Mouse (Mus musculus) limb, embryonic 14.5 days (tissue): ENCODE results near the gene Il5. TPM values are rescaled to one million over a fixed set of nuclear protein-coding genes. Genes with fewer than 3 reads are reported as not detected.

Experiments
- ATAC-seq: fragments of 200-750 bp; cut with Nextera tagmentation; 2 replicates; pipeline ENCODE4 v1.8.0; 2017; ENCODE audit warnings: low read depth, moderate number of reproducible peaks, moderate TSS enrichment; ENCODE audit not compliant: low FRiP score
- DNase-seq: peaks from one replicate; pipeline ENCODE4 v3.0.0-alpha.2; 2015; ENCODE audit warnings: low spot score
- H3K27ac ChIP-seq: fragments of 300-500 bp; sonication (generic); replicated peaks from 2 replicates; pipeline ENCODE4 v1.5.1; 2014; ENCODE audit warnings: low read depth, mild to moderate bottlenecking, low read length, moderate library complexity, mixed read lengths
- H3K27me3 ChIP-seq: fragments of 300-500 bp; sonication (generic); 2 replicates; pipeline ENCODE4 v1.6.1; 2014; ENCODE audit warnings: low read length, mixed read lengths; ENCODE audit not compliant: control insufficient read depth, insufficient read depth
- H3K36me3 ChIP-seq: fragments of 300-500 bp; sonication (generic); 2 replicates; pipeline ENCODE4 v1.6.1; 2014; ENCODE audit warnings: mild to moderate bottlenecking, low read length, moderate library complexity, mixed read lengths; ENCODE audit not compliant: control insufficient read depth, insufficient read depth
- H3K4me1 ChIP-seq: fragments of 300-500 bp; sonication (generic); 2 replicates; pipeline ENCODE4 v1.6.1; 2014; ENCODE audit warnings: antibody characterized with exemption, low read length, mixed read lengths; ENCODE audit not compliant: control insufficient read depth, insufficient read depth
- H3K4me2 ChIP-seq: fragments of 300-500 bp; sonication (generic); replicated peaks from 2 replicates; pipeline ENCODE4 v1.6.1; 2014; ENCODE audit warnings: low read depth, mild to moderate bottlenecking, low read length, moderate library complexity; ENCODE audit not compliant: severe bottlenecking
- H3K4me3 ChIP-seq: fragments of 300-500 bp; sonication (generic); replicated peaks from 2 replicates; pipeline ENCODE4 v1.5.1; 2014; ENCODE audit warnings: low read length
- H3K9ac ChIP-seq: fragments of 300-500 bp; sonication (generic); 2 replicates; pipeline ENCODE4 v1.6.1; 2014; ENCODE audit warnings: mild to moderate bottlenecking, low read depth, low read length, moderate library complexity; ENCODE audit not compliant: severe bottlenecking
- H3K9me3 ChIP-seq: fragments of 300-500 bp; sonication (generic); 2 replicates; pipeline ENCODE4 v1.6.1; 2016; ENCODE audit warnings: low read length; ENCODE audit not compliant: control insufficient read depth
- POLR2A ChIP-seq: fragments of 200-500 bp; IDR thresholded peaks from 2 replicates; pipeline ENCODE4 v1.8.0; 2012; ENCODE audit warnings: inconsistent platforms, mild to moderate bottlenecking, moderate library complexity, borderline replicate concordance; ENCODE audit not compliant: insufficient read depth, insufficient read length; ENCODE audit errors: extremely low read depth
- WGBS: fragments of 180-500 bp; shearing (Covaris S2); extraction: QIAGEN DNeasy Blood & Tissue Kit; methylation state at CpG from one replicate; pipeline ENCODE4 v1.1.7; 2014; 5-methylcytosine and 5-hydroxymethylcytosine counted together
- polyA plus RNA-seq, 2 experiments: library from polyadenylated mRNA; depleted of rRNA in 1 of 2; stranded (reverse) in 1 of 2; unstranded in 1 of 2; fragments of >200 nt; fragmentation: Nextera tagmentation in 1 of 2; extraction: Ambion mirVana in 1 of 2; gene quantifications; 2 replicates each; pipeline versions ENCODE4 v1.2.1 to v1.2.3; 2012 to 2014

Gene Il5
- polyA plus RNA-seq, 2 experiments, result not detected

- DNase-seq (no peak), ATAC-seq (no peak)
- Histone ChIP-seq H3K4me2 (0 out of 2 replicates have a peak overlapping the region, but pooled peaks have one; percentile 74), H3K36me3 (no peaks in the 10 kb centered on the region), H3K4me1 (peaks cover 40% of the 10 kb centered on the region), H3K9ac (no peak overlapping the region), H3K27ac (peak overlapping the region; percentile 84; the same call in 1 of the 2 replicates), H3K4me3 (no peak overlapping the region), H3K9me3 (no peaks in the 10 kb centered on the region), H3K27me3 (no peaks in the 10 kb centered on the region)
- TF ChIP-seq POLR2A, result no peak
- 49% methylated on average over 5 of the region's 5 CpGs for WGBS
Measured at GRCm38 (mm10) chr11:53764581-53764980, 44.0 kb downstream of the Il5 start.

DNA sequence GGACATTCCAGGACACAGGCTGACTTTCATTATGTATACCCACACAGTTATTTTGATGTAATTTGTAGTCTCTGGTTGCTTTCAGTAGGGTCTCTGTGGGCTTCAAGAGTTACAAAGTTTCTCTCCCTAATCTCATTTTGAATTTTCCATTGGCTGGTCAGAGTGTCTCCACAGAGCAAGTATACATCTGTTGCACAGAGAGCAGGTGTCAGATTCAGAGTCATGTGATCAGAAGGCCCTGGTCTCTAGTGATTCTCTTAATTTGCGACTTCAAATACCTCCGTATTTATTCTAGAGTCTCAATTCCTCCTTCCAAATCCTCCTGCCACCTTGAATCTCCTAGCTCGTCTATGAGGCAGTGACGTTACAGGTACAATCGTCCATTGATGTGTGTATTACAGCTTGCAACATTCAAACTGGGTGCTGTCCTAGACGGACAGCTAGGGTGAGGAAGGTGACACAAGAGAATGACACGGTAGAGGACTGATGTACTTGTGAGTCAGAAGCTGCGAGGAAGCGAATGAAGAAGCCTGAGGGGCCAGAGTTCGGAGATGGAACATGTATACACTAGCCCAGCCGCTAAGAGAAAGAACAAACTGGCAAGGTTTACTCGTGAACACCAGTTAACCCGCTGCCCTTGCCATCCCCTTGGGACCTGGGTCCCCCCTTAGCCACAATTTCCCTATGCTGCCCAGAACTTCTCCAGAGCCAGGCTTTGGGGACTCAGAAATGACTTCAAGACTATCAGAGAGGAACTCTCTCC, 48.0 kb downstream of the Il5 start:
- 68% methylated on average over 13 of the region's 13 CpGs for WGBS
- DNase-seq, result no peak
- Histone ChIP-seq H3K4me3 (no peak overlapping the region), H3K9ac (no peak overlapping the region), H3K4me2 (no peak overlapping the region), H3K4me1 (peaks cover 12% of the 10 kb centered on the region), H3K27ac (no peak overlapping the region), H3K27me3 (no peaks in the 10 kb centered on the region), H3K9me3 (no peaks in the 10 kb centered on the region), H3K36me3 (0 out of 2 replicates have a peak, but pooled peaks cover 2% of the 10 kb centered on the region)
- no peak for ATAC-seq
- no peak for TF ChIP-seq POLR2A

- Histone ChIP-seq H3K4me1 (peaks cover 10% of the 10 kb centered on the region; the same call in 1 of the 2 replicates), H3K36me3 (0 out of 2 replicates have a peak, but pooled peaks cover 8% of the 10 kb centered on the region), H3K9ac (no peak overlapping the region), H3K9me3 (no peaks in the 10 kb centered on the region), H3K27me3 (no peaks in the 10 kb centered on the region), H3K4me3 (peak overlapping the region; percentile 77), H3K27ac (no peak overlapping the region), H3K4me2 (peak overlapping the region; percentile 82)
- DNase-seq (no peak), ATAC-seq (no peak)
- WGBS, result 55% methylated on average over 12 of the region's 12 CpGs
- TF ChIP-seq POLR2A, result no peak
Measured at GRCm38 (mm10) chr11:53769185-53769576, 48.6 kb downstream of the Il5 start.

- peak; percentile 89 for DNase-seq
- no peaks in the 10 kb centered on the region for H3K27me3 ChIP-seq
- H3K27ac ChIP-seq, result peak within 1 kb of the TSS; percentile 9
- peak within 1 kb of the TSS; percentile 82 for H3K4me2 ChIP-seq
- H3K9ac ChIP-seq, result peak within 1 kb of the TSS; percentile 68
- peak; percentile 93 for ATAC-seq
- peaks cover 13% of the 10 kb centered on the region; the same call in 1 of the 2 replicates for H3K36me3 ChIP-seq
- TF ChIP-seq POLR2A, result peak; percentile 64; the same call in 1 of the 2 replicates
- peaks cover 9% of the 10 kb centered on the region; the same call in 1 of the 2 replicates for H3K4me1 ChIP-seq
- H3K9me3 ChIP-seq, result no peaks in the 10 kb centered on the region
- WGBS, result under 1% methylated on average over 36 of the region's 40 CpGs
- peak within 1 kb of the TSS; percentile 77 for H3K4me3 ChIP-seq
Measured at GRCm38 (mm10) chr11:53769760-53770124, 49.1 kb downstream of the Il5 start, which contains the start of gene Irf1. Gene Irf1, plus strand, starts transcription at chr11:53770014.

- under 1% methylated on average over 38 of the region's 75 CpGs for WGBS
- H3K4me2 ChIP-seq, result peak overlapping the region; percentile 82
Measured at GRCm38 (mm10) chr11:53770125-53770791, 49.7 kb downstream of the Il5 start.

More at GRCm38 (mm10) chr11:53770125-53770791, 49.7 kb downstream of the Il5 start:
- Histone ChIP-seq H3K9ac (peak overlapping the region; percentile 68), H3K36me3 (peaks cover 18% of the 10 kb centered on the region), H3K27ac (peak overlapping the region; percentile 9), H3K9me3 (no peaks in the 10 kb centered on the region), H3K4me1 (peaks cover 7% of the 10 kb centered on the region; the same call in 1 of the 2 replicates), H3K4me3 (peak overlapping the region; percentile 77), H3K27me3 (no peaks in the 10 kb centered on the region)
- peak; percentile 40 for DNase-seq
- peak; percentile 74 for ATAC-seq
- TF ChIP-seq POLR2A, result no peak
